Mouse (Mus musculus) CD4-positive naive resting alpha-beta T cell, adult 76 days (primary cell): ENCODE measurements around the gene Rnpepl1. TPM values are rescaled to one million over a fixed set of nuclear protein-coding genes. Genes with fewer than 3 reads are reported as not detected.

Experiments
- total RNA-seq: library from RNA; stranded (reverse); gene quantifications from one replicate; pipeline ENCODE4 v1.2.4, GENCODE M21; 2023

Gene Rnpepl1
- 83.0 TPM for total RNA-seq

GRCm38 (mm10) chr1:92910239-92910885, at the start of gene Rnpepl1:
Gene Rnpepl1 (plus strand): TSS chr1:92910783.

GRCm38 (mm10) chr1:92902786-92903185, 7.8 kb upstream of the Rnpepl1 start, which contains the start of gene Ankmy1:
Gene Ankmy1 (minus strand): TSS chr1:92902906.

GRCm38 (mm10) chr1:92906779-92907631, 3.6 kb upstream of the Rnpepl1 start, which contains the start of gene Dusp28:
Gene Dusp28 (plus strand): TSS chr1:92906981.

GRCm38 (mm10) chr1:92934182-92934827, 23.7 kb downstream of the Rnpepl1 start, which contains the start of gene Capn10:
Gene Capn10 (plus strand): TSS chr1:92934376.

GRCm38 (mm10) chr1:92950607-92951006, 40.0 kb downstream of the Rnpepl1 start, which contains the start of gene Gpr35:
Gene Gpr35 (plus strand): TSS chr1:92950865.

Other genes starting within 250 kb of the Rnpepl1 start
- 3.6 TPM for gene Gpc1, start 79.1 kb upstream of the Rnpepl1 start, total RNA-seq
- gene Ankmy1, start 7.9 kb upstream of the Rnpepl1 start, total RNA-seq: 1.6 TPM
- 4.2 TPM for gene Dusp28, start 3.8 kb upstream of the Rnpepl1 start, total RNA-seq
- 13.0 TPM for gene Capn10, start 23.6 kb downstream of the Rnpepl1 start, total RNA-seq
- gene Gpr35, start 40.1 kb downstream of the Rnpepl1 start, total RNA-seq: 0.62 TPM
- not detected for gene Aqp12, start 95.6 kb downstream of the Rnpepl1 start, total RNA-seq
- not detected for gene Kif1a, start 191.2 kb downstream of the Rnpepl1 start, total RNA-seq
- gene Agxt, start 224.5 kb downstream of the Rnpepl1 start, total RNA-seq: not detected